Mouse (Mus musculus): ENCODE measurements around the gene Nxph1.

DNA sequence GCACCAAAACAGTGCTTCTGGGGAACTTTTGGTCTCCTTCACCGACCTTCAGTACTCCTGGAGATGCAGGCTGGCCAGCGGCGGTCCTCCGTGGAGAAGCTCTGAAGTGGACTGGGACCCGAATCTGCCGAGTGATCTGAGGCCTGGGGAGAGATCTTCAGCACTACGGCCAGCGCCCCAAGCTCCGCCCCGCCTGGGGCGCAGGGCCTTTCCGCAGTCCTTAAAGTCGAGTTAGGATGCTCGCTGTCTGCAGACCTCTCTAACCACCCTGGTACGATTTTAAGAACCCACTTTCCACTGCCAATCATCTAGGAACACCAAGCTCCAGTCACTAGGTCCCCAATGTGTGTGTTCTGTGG is 9.3 kb downstream of the Nxph1 start:
- TF ChIP-seq CTCF (IDR thresholded peaks at IDR 0.05) = no peak
- TF ChIP-seq EP300 (IDR thresholded peaks at IDR 0.05) = no peak
